Mouse (Mus musculus) midbrain, embryonic 10.5 days (tissue): ENCODE measurements at regions not wholly inside any gene's neighbourhood (a gene's known extent, or its start where the extent isn't known, plus 50 kb on each side); places are given as distances from the start of the nearest gene placed in this dataset.
A peak's percentile ranks its signal among the peaks of the same experiment; 100 is the strongest.

Source experiments
- DNase-seq: peaks from one replicate; pipeline ENCODE4 v3.0.0-alpha.2; 2017; ENCODE audit warnings: low spot score
- H3K27ac ChIP-seq: fragments of 300-500 bp; sonication (generic); replicated peaks from 2 replicates; pipeline ENCODE4 v1.5.1; 2016; ENCODE audit warnings: mild to moderate bottlenecking
- H3K27me3 ChIP-seq: fragments of 300-500 bp; sonication (generic); 2 replicates; pipeline ENCODE4 v1.6.1; 2016; ENCODE audit warnings: low read depth, mild to moderate bottlenecking; ENCODE audit not compliant: poor library complexity, severe bottlenecking
- H3K36me3 ChIP-seq: fragments of 300-500 bp; sonication (generic); 2 replicates; pipeline ENCODE4 v1.6.1; 2016; ENCODE audit warnings: mild to moderate bottlenecking, moderate library complexity
- H3K4me1 ChIP-seq: fragments of 300-500 bp; sonication (generic); 2 replicates; pipeline ENCODE4 v1.6.1; 2016
- H3K4me3 ChIP-seq: fragments of 300-500 bp; sonication (generic); 2 replicates; pipeline ENCODE4 v1.5.1; 2016; ENCODE audit warnings: mild to moderate bottlenecking, moderate library complexity
- H3K9me3 ChIP-seq: fragments of 300-500 bp; sonication (generic); replicated peaks from 2 replicates; pipeline ENCODE4 v1.6.1; 2016; ENCODE audit warnings: mild to moderate bottlenecking
- WGBS: fragments of 180-500 bp; shearing (Covaris S2); methylation state at CpG from one replicate; pipeline ENCODE4 v1.1.7; 2016; 5-methylcytosine and 5-hydroxymethylcytosine counted together

GRCm38 (mm10) chr17:64466746-64467145 is 133.8 kb upstream of the Man2a1 start:
- no peaks in the 10 kb centered on the region for H3K27me3 ChIP-seq
- no peaks in the 10 kb centered on the region for H3K4me1 ChIP-seq
- H3K9me3 ChIP-seq, result no peaks in the 10 kb centered on the region
- 82% methylated on average over 9 of the region's 9 CpGs for WGBS
- no peak overlapping the region for H3K27ac ChIP-seq
- H3K36me3 ChIP-seq, result no peaks in the 10 kb centered on the region
- no peak for DNase-seq
- H3K4me3 ChIP-seq, result no peak overlapping the region

GRCm38 (mm10) chr17:64467297-64467696 is 133.2 kb upstream of the Man2a1 start:
- no peak for DNase-seq
- Histone ChIP-seq H3K36me3 (no peaks in the 10 kb centered on the region), H3K9me3 (no peaks in the 10 kb centered on the region), H3K4me1 (no peaks in the 10 kb centered on the region), H3K27me3 (no peaks in the 10 kb centered on the region), H3K27ac (no peak overlapping the region), H3K4me3 (no peak overlapping the region)
- WGBS, result 73% methylated on average over 10 of the region's 12 CpGs

GRCm38 (mm10) chr17:64469754-64470400 is 130.7 kb upstream of the Man2a1 start:
- Histone ChIP-seq H3K27me3 (no peaks in the 10 kb centered on the region), H3K4me3 (no peak overlapping the region), H3K36me3 (no peaks in the 10 kb centered on the region), H3K9me3 (no peaks in the 10 kb centered on the region), H3K4me1 (no peaks in the 10 kb centered on the region), H3K27ac (no peak overlapping the region)
- DNase-seq, result no peak
- WGBS, result 59% methylated on average over 12 of the region's 12 CpGs

DNA sequence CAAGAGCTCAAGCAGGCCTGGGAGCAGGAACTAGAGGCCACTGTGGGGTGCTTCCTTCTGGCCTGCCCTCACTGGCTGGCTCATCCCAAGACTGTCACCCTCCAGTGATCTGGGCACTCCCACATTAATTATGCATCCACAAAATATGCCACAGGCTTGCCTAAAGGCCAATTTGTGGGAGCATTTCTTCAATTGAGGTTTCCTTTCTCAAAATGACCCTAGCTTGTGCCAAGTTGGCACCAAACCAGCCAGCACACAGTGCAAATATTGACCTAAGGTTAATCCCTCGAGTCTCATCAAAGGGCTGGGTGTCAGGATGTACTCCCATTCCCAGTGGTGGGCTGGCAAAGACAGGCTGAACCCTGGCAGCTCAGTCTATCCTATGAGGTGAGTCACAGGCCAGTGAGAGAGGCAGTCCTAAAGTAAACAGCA is 119.9 kb upstream of the Man2a1 start:
- H3K36me3 ChIP-seq, result no peaks in the 10 kb centered on the region
- no peak overlapping the region for H3K27ac ChIP-seq
- no peaks in the 10 kb centered on the region for H3K9me3 ChIP-seq
- DNase-seq, result no peak
- WGBS, result 29% methylated on average over 1 of the region's 1 CpGs
- H3K4me1 ChIP-seq, result peaks cover 7% of the 10 kb centered on the region
- H3K27me3 ChIP-seq, result no peaks in the 10 kb centered on the region
- H3K4me3 ChIP-seq, result no peak overlapping the region

GRCm38 (mm10) chr17:64484835-64485234 is 115.7 kb upstream of the Man2a1 start:
- Histone ChIP-seq H3K27me3 (no peaks in the 10 kb centered on the region), H3K4me3 (no peak overlapping the region), H3K4me1 (peaks cover 7% of the 10 kb centered on the region), H3K27ac (no peak overlapping the region), H3K9me3 (no peaks in the 10 kb centered on the region), H3K36me3 (no peaks in the 10 kb centered on the region)
- WGBS, result 84% methylated on average over 4 of the region's 4 CpGs
- no peak for DNase-seq

DNA sequence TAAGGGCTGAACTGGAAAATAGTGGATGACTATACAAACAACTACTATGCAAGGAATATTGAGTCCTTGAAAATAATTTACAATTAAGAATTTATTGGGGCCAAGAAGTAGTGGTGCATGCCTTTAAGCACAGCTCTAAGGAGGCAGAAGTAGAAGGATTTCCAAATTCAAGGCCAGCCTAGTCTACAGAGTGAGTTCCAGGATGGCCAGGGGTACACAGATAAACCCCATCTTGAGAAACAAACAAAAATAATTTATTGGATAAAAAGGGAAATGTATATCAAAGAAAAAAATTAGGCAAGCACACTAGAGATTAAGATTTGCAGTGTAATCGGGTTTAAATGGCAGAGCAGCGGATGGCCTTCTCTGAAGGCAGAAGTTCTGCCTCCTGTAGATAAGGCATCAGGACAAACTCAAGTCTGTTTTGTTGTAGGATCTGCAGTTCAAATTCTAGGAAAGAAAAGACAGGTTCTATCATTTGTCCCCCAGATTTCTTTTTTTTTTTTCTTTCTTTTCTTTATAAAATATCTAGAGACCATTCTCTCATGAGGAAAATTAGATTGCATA is 110.7 kb upstream of the Man2a1 start:
- no peak for DNase-seq
- H3K36me3 ChIP-seq, result no peaks in the 10 kb centered on the region
- H3K9me3 ChIP-seq, result no peaks in the 10 kb centered on the region
- H3K27ac ChIP-seq, result no peak overlapping the region
- 0 out of 2 replicates have a peak, but pooled peaks cover 2% of the 10 kb centered on the region for H3K4me1 ChIP-seq
- H3K4me3 ChIP-seq, result no peak overlapping the region
- H3K27me3 ChIP-seq, result no peaks in the 10 kb centered on the region
- 84% methylated on average over 2 of the region's 2 CpGs for WGBS

DNA sequence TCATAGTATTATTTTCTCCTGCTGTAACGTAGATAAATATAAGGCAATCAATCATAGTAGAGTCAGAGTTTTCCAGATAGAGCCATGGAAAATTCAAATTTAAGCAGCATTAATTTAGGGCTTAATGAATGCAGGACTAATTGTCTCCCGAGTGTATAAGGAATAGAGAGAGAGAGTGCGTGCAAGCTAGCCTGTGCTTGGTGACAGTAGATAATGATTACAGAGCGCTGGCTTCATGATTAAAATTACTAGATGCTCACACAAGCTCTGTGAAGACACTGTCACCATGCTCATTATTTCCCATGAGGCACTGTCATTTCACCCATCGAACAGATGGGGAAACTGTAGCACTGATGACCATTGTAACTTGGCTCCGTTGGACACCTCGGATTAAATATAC is 109.9 kb upstream of the Man2a1 start:
- Histone ChIP-seq H3K36me3 (no peaks in the 10 kb centered on the region), H3K9me3 (no peaks in the 10 kb centered on the region), H3K4me1 (0 out of 2 replicates have a peak, but pooled peaks cover 2% of the 10 kb centered on the region), H3K27me3 (no peaks in the 10 kb centered on the region), H3K27ac (no peak overlapping the region), H3K4me3 (no peak overlapping the region)
- WGBS, result 93% methylated on average over 7 of the region's 7 CpGs
- no peak for DNase-seq

GRCm38 (mm10) chr17:64491922-64492353 is 108.6 kb upstream of the Man2a1 start:
- 47% methylated on average over 9 of the region's 10 CpGs for WGBS
- 0 out of 2 replicates have a peak, but pooled peaks cover 2% of the 10 kb centered on the region for H3K4me1 ChIP-seq
- DNase-seq, result no peak
- no peak overlapping the region for H3K4me3 ChIP-seq
- no peaks in the 10 kb centered on the region for H3K27me3 ChIP-seq
- H3K36me3 ChIP-seq, result no peaks in the 10 kb centered on the region
- no peaks in the 10 kb centered on the region for H3K9me3 ChIP-seq
- no peak overlapping the region for H3K27ac ChIP-seq

DNA sequence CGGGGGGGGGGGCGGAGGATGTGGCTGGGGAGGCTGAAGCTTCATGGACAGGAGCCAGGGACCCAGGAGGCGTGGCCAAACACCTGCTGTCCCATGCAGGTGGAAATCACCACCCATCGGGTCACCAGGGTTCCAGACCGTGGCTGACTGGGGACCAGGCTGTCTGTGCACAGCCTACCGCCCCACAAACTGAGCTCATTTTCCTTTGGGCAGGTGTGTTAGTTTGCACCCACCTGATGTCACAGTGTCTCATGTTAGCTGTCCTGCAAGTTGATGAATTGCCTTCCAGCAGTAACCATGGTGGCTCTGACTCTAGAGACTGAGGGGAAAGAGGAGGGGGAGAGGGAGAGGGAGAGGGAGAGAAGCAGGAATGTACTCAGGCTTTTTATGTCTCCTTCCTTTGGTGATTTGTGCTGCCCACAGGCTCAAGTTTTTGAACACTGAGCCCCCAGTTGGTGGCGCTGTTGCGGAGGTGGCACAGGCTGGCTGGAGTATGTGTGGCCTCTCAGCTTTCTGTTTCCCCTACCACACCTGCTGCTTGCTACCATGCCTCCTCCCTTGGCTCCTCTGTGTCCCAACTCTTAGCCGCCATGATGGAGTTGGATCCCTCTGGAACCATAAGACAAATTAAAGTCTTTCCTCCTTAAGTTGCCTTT is 107.8 kb upstream of the Man2a1 start:
- Histone ChIP-seq H3K4me1 (0 out of 2 replicates have a peak, but pooled peaks cover 2% of the 10 kb centered on the region), H3K27me3 (0 out of 2 replicates have a peak, but pooled peaks cover 3% of the 10 kb centered on the region), H3K27ac (no peak overlapping the region), H3K9me3 (no peaks in the 10 kb centered on the region), H3K36me3 (no peaks in the 10 kb centered on the region), H3K4me3 (no peak overlapping the region)
- peak; percentile 19 for DNase-seq
- 57% methylated on average over 7 of the region's 9 CpGs for WGBS

- H3K9me3 ChIP-seq, result no peaks in the 10 kb centered on the region
- DNase-seq, result peak; percentile 30
Measured at GRCm38 (mm10) chr17:64499281-64499997, 101.1 kb upstream of the Man2a1 start.

GRCm38 (mm10) chr17:64502376-64502775 is 98.2 kb upstream of the Man2a1 start:
- Histone ChIP-seq H3K36me3 (no peaks in the 10 kb centered on the region), H3K27ac (no peak overlapping the region), H3K4me3 (no peak overlapping the region), H3K4me1 (no peaks in the 10 kb centered on the region), H3K9me3 (no peaks in the 10 kb centered on the region), H3K27me3 (0 out of 2 replicates have a peak, but pooled peaks cover 4% of the 10 kb centered on the region)
- DNase-seq, result no peak
- WGBS, result 88% methylated on average over 2 of the region's 2 CpGs

More at GRCm38 (mm10) chr17:64499281-64499997, 101.1 kb upstream of the Man2a1 start:
- Histone ChIP-seq H3K27ac (no peak overlapping the region), H3K4me1 (no peaks in the 10 kb centered on the region), H3K36me3 (no peaks in the 10 kb centered on the region), H3K4me3 (no peak overlapping the region), H3K27me3 (0 out of 2 replicates have a peak, but pooled peaks cover 4% of the 10 kb centered on the region)
- WGBS, result 59% methylated on average over 15 of the region's 15 CpGs

DNA sequence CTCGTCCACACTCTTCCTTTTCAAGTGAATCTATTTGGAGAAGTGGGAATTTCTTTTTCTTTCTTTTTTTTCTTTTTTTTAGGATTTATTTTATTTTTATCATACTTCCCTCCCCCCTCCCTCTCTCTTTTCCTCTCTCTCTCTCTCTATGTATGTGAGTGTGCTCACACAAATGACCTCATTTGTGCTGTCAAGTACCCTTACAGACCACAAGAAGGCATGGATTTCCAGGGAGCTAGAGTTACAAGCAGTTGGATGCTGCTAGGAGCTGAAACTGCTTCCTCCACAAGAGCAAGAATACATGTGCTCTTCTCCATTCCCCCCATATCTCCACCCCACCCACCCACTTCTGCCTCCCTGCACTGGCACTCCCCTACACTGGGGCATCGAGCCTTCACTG is 94.6 kb upstream of the Man2a1 start:
- Histone ChIP-seq H3K4me1 (no peaks in the 10 kb centered on the region), H3K36me3 (no peaks in the 10 kb centered on the region), H3K9me3 (no peaks in the 10 kb centered on the region), H3K27me3 (no peaks in the 10 kb centered on the region), H3K27ac (no peak overlapping the region), H3K4me3 (no peak overlapping the region)
- 85% methylated on average over 2 of the region's 2 CpGs for WGBS
- no peak for DNase-seq
